Mouse (Mus musculus): ENCODE measurements around the gene Lsamp. TPM values are rescaled to one million over a fixed set of nuclear protein-coding genes. Genes with fewer than 3 reads are reported as not detected.

Gene Lsamp
- not detected in 2 replicates for polyA plus RNA-seq (2012)

DNA sequence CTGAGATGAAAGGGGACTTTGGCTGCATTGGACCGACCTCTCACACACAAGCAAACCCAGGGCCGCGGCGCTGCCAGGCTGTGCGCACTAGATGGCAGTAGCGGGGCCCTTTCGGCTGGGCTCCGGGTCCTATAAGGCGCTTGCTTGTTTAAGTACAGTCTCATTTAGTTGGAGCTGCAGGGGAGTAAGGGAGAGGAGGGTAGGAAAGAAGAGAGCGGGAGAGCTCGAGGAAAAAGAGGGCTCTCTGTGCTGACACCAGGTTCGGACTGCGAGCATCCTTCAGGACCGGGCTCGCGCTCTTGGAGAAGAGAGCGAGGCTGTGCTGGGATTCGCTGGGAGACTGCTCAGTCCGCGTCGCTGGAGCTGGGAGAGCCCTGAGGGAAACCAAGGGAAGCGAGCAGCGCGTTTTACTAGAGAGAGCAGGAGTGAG lies at the start of gene Lsamp:
TSS of gene Lsamp (plus strand) at position 157 of the 430 bp plus-strand sequence.
- TF ChIP-seq GATA1 (IDR thresholded peaks at IDR 0.05; ENCODE audit: low read length), result no peak

DNA sequence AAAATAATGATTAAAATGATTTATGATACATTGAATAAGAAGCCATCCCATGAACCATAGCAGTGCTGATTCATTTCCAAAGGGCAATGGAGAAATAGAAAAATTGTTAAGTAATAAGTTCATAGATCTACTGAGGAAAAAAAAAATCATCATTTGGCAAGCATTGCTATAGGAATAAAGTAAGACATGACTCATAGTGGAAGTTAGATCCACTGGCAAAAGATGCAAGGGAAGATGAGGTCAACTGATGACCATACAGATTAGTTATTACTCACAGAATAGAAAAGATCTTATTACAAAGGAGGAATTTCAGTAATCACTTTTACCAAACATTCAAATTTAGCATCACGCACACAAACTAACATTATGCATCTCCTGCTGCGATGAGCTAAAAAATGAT lies 26.5 kb upstream of the Lsamp start:
- TF ChIP-seq GATA1 (IDR thresholded peaks at IDR 0.05; ENCODE audit: low read length), result no peak

DNA sequence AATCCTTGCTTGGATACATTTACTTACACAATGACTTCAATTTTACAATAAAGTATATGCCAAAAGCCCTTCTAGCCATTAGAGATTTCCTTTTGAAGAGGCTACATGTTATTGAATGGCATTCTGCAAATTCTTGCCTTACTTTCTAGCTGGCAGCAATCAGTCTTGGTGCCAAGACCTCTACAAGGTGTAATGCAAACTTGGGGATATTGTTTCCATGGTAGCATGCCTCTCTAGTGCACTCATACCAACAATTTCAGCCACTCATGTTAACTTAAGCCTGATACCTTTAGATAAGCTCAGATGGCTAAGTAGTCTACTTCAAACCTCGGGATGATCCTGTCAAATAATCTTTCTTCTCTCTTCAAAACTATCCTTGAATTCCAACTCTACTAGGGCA lies 11.4 kb upstream of the Lsamp start:
- no peak for TF ChIP-seq GATA1 (IDR thresholded peaks at IDR 0.05; ENCODE audit: low read length)

DNA sequence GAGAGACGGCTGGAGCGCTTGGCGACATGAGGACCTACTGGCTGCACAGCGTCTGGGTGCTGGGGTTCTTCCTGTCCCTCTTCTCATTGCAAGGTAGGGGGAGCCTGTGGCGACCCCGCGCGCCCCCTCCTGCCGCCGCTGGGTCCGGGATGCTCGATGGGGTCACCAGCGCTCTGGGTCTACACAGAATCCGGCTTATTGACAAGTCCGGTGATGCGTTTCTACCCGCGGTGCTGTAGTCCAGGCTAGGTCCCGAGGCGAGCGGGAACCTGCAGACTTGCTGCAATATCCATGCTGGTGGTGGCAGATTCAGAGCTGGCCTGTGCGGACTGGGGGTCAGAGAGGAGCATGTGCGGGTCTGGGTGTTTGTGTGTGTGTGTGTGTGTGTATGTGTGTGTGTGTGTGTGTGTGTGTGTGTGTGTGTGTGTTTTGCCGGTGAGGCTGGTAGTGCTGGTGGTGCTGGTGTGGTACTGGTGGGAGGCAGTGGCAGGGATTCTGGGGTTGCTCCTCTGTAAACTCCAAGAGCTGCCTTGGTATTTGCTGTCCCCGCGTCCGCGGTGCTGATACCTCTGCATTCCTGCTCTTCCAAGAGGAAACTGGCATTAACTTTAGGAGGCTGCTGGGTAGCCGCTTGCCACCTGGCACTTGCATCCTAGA lies 602 bp downstream of the Lsamp start:
- TF ChIP-seq GATA1 (IDR thresholded peaks at IDR 0.05; ENCODE audit: low read length), result no peak

DNA sequence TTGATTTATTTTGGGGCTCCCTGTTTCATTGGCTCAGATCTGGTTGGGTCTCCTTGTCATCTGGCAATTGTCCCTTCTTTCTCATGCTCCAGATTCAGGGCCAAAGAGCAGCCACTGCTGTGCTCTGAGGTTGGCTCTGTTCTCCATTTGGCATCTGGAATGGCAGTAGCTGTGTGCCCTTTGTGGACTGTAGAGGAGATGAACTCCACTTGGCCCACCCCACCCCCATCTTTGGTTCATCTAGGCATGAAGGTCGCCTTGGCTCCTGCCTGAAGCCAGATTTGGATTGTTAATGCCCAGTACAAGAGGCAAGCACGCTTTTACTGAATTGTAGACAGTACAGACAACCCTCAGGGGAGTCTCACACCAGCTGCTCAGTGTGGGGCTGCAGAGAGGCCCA lies 4.3 kb downstream of the Lsamp start:
- TF ChIP-seq GATA1 (IDR thresholded peaks at IDR 0.05; ENCODE audit: low read length), result no peak

DNA sequence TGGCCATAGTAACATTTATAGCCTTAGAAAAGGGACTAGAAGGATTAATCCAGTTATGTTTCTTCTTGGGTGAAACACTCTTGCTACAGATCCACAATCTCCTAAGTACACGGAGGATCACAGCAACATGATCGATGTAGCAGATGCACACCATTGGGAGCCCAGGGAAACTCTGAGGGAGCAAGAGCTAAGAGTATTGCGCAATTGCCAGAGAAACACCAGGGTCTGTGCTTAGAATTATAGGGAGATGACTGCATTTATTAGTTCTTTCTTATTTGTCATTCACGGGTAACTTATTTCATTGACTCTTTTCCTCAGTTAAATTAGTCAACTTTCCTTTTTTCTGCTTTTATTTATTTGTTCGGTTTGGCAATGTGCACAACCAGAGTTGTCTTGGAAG lies 10.7 kb downstream of the Lsamp start:
- TF ChIP-seq GATA1 (IDR thresholded peaks at IDR 0.05; ENCODE audit: low read length), result no peak

DNA sequence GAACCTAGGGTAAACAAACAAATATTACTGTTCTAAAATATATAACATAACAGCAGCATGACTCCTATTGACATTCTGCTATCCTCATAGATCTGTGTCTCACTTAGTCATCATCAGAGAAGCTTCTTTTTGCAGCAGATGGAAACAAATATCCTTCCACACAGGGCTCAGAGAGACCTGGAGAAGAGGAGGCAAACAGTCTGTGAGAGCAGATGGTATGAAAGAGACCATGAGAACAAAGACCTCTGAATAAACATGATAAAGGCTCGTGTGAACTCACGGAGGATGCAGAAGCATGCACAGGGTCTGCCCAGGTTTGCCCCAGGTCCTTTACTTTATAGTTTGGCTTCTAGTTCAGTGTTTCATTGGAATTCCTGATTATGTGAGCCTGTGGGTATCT lies 24.6 kb downstream of the Lsamp start:
- no peak for TF ChIP-seq GATA1 (IDR thresholded peaks at IDR 0.05; ENCODE audit: low read length)

DNA sequence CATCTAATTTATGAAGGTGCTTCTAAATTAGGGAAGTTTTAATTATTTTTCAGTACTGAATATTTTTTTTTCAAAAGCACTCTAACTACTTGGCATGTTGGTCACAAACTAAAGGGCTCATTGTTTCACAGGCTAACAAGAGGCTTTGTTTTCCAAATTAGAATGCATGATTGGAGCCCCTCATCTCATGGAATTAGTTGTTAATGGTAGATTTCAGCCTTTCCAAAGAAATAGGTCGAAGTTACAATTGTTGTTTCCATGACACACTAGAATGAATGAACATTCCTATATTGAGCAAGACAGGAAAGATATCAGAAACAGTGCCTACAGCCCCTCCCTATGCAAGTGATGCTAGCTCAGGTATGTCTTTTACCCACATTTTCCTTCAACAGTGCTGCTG lies 26.9 kb downstream of the Lsamp start:
- no peak for TF ChIP-seq GATA1 (IDR thresholded peaks at IDR 0.05; ENCODE audit: low read length)

DNA sequence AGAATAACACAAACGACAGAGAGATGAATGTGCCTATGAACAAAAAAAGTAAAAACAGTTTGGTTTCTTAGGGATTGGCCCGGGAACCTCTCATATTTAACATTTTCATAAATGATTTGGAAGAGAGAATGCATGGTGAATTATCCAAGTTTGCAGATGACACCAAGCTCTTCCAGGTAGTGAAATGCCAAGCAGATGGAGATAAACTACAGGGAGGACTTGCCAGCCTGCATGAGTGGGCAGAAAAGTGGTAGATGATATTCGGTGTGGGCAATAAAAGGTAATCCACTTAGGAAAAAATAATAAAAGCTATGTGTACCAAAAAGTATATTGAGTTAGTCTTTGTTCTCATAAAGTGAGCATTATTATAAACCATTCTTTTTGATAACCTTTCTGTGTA lies 38.5 kb downstream of the Lsamp start:
- no peak for TF ChIP-seq GATA1 (IDR thresholded peaks at IDR 0.05; ENCODE audit: low read length)

DNA sequence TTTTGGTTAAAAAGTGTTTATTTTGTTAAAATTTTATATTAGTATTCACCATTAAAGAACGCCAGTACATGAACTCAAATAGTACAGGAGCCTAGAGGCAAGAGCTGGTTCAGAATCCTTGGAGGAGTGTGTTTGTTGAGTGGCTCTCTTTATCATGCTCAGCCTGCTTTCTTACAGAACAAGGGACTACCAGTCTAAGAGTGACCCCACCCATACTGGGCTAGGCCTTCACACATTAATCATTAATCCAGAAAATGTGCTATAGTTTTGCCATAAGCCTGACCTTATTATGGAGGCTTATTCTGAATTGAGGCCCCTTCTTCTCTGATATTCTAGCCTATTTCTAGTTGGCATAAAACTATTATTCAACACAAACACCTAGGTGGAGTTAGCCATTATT lies 52.6 kb downstream of the Lsamp start:
- TF ChIP-seq GATA1 (IDR thresholded peaks at IDR 0.05; ENCODE audit: low read length), result no peak

DNA sequence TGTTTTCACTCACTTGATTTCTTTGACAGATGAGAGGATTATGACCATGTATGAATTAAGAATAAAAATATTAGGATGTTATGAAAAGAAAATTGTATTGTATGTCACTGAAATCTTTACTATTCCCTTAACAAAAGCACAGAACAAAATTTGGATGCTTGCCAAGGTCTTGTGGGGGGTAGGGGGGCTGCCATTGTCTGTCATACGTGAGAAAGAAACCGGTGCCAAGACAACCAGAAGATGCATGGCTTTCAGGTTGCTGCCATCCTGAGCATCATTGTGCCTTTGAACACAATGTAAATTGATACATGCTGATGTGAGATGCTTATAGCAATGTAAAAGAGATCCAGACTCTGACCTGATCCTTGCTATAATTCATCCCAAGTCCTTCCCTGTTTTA lies 75.4 kb downstream of the Lsamp start:
- TF ChIP-seq GATA1 (IDR thresholded peaks at IDR 0.05; ENCODE audit: low read length), result no peak

DNA sequence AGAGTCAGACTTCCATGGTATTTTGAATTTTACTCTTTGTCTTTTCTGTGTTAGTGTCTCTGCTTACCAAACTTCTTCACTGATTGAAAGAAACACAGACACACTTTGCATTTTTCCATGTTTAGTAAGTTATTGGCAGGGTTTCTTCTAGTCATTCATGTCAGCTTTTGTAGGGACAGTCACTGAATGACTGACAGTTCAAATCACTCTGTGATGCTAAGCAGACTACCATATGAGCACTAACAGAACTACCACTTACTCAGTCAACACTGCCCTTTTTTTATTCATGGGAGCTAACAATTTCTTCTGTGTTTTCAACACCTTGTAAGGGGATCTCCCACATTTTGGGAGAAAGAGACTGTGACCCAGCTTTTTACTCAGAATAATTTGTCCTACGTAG lies 75.8 kb downstream of the Lsamp start:
- no peak for TF ChIP-seq GATA1 (IDR thresholded peaks at IDR 0.05; ENCODE audit: low read length)

DNA sequence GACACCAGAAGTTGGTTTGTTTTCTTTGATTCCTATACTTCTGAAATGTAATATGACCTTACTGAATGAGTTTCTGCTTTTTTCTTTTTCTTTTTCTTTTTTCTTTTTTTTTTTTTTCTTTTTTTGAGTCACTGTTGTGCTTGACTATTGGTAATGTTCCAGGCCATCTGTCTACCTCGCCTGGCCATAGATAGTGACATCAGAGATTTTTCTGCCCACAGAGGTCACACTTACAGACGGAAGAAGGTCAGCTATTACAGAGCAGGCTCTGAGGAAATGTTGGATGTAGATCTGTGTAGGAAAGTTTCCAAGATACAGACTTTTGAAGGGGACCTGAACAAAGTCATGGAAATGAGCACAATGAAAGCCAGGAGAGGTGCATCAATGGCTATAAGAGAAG lies 76.3 kb downstream of the Lsamp start:
- no peak for TF ChIP-seq GATA1 (IDR thresholded peaks at IDR 0.05; ENCODE audit: low read length)

DNA sequence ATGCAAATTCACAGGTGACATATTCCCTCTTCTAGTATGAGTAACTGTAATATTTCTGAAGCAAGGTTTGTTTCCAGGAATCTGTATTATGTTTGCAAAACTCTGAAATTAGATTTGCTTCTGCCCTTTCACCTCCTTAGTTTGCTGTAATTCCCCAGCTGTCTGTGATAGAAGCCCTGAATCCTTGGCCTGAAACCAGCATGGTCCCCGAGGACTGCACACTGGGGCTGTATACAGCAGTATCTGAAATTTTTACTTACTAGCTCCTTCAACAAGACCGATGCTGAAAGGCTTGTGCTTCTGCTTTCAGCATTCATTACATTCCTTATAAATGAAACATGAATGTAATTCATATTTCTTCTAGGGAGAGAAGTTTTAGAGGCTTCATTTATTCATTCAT lies 91.4 kb downstream of the Lsamp start:
- TF ChIP-seq GATA1 (IDR thresholded peaks at IDR 0.05; ENCODE audit: low read length), result no peak

DNA sequence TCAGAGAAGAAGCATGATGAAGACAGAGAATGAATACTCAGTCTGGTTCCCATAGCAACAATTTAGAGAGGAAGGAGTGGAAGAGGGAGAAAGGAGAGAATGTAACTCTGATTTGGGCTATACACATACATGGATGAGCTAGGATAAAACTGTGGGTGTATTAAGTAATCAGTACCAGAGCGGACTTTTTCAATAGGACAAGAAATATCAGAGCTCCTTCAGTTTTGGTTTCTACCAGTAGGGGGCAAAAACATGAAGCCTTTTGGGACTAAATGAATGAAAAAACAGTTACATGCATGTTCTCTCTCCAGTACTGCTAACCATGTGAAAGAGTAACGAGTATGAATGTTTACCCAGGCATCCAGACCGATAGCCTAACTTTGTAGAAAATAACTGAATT lies 96.1 kb downstream of the Lsamp start:
- no peak for TF ChIP-seq GATA1 (IDR thresholded peaks at IDR 0.05; ENCODE audit: low read length)

DNA sequence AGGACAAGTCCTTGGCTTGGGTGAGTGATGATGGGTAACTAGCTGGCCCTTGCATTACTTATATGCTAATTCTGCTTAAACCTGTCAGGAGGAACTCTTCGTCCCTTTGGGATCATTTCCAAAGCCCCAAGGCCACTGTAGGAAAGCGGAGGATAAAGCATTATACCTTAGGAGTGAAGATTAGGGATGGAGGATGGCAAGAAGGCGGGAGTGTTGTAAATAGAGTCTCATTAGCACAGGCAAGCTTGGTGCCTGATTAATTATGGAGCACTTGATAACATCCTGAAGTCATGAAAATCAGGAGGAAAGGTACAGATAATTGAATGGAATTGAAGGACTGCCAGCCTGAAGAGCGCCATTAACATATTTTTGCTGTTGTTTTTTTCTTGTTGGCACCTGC lies 120.2 kb downstream of the Lsamp start:
- no peak for TF ChIP-seq GATA1 (IDR thresholded peaks at IDR 0.05; ENCODE audit: low read length)

DNA sequence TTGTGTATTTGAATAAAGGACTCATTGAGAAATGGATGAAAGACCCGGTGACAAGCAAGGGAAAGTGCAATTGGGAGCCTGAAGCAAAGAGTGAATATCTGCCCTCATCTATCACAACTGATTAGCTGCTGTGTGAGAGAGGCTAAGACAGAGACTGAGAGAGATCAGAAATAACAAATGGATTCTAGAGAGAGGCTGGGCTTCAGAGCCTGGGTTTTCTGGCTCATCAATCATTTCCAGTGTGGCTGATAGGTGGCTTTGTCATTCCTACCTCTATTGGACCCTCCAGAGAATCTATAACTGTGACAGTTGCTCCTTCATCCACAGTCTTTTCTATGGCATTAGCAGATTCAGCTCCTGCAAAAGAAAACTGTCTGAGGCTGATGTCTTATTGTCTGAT lies 198.8 kb downstream of the Lsamp start:
- TF ChIP-seq GATA1 (IDR thresholded peaks at IDR 0.05; ENCODE audit: low read length), result no peak
